Mouse (Mus musculus) heart, embryonic 13.5 days (tissue): ENCODE results near the gene Galnt13. TPM values are rescaled to one million over a fixed set of nuclear protein-coding genes. Genes with fewer than 3 reads are reported as not detected.

Experiments
- ATAC-seq: fragments of 200-750 bp; cut with Nextera tagmentation; 2 replicates; pipeline ENCODE4 v1.8.0; 2017; ENCODE audit warnings: moderate TSS enrichment; ENCODE audit not compliant: insufficient number of reproducible peaks, low FRiP score, low TSS enrichment; ENCODE audit errors: extremely low read depth
- H3K27ac ChIP-seq: fragments of 300-500 bp; sonication (generic); replicated peaks from 2 replicates; pipeline ENCODE4 v1.5.1; 2015; ENCODE audit warnings: moderate library complexity, mild to moderate bottlenecking, inconsistent platforms
- H3K27me3 ChIP-seq: fragments of 300-500 bp; sonication (generic); replicated peaks from 2 replicates; pipeline ENCODE4 v1.6.1; 2015; ENCODE audit warnings: mild to moderate bottlenecking, inconsistent platforms
- H3K36me3 ChIP-seq: fragments of 300-500 bp; sonication (generic); 2 replicates; pipeline ENCODE4 v1.6.1; 2015; ENCODE audit warnings: mild to moderate bottlenecking, inconsistent platforms
- H3K4me1 ChIP-seq: fragments of 300-500 bp; sonication (generic); 2 replicates; pipeline ENCODE4 v1.6.1; 2015; ENCODE audit warnings: inconsistent platforms
- H3K4me2 ChIP-seq: fragments of 300-500 bp; sonication (generic); 2 replicates; pipeline ENCODE4 v1.6.1; 2015; ENCODE audit warnings: inconsistent platforms, mild to moderate bottlenecking, moderate library complexity
- H3K4me3 ChIP-seq: fragments of 300-500 bp; sonication (generic); 2 replicates; pipeline ENCODE4 v1.5.1; 2015; ENCODE audit warnings: moderate library complexity, mild to moderate bottlenecking, inconsistent platforms
- H3K9ac ChIP-seq: fragments of 300-500 bp; sonication (generic); 2 replicates; pipeline ENCODE4 v1.6.1; 2015; ENCODE audit warnings: inconsistent platforms, mild to moderate bottlenecking, moderate library complexity
- H3K9me3 ChIP-seq: fragments of 300-500 bp; sonication (generic); 2 replicates; pipeline ENCODE4 v1.6.1; 2016; ENCODE audit warnings: inconsistent platforms
- WGBS: fragments of 180-500 bp; shearing (Covaris S2); methylation state at CpG from one replicate; pipeline ENCODE4 v1.1.7; 2015; ENCODE audit warnings: mixed read lengths; 5-methylcytosine and 5-hydroxymethylcytosine counted together
- polyA plus RNA-seq: library from polyadenylated mRNA; unstranded; fragments of >200 nt; fragmentation: Nextera tagmentation; extraction: Ambion mirVana; gene quantifications from 2 replicates; pipeline ENCODE4 v1.2.1, GENCODE M21; 2015

Galnt13 gene
- polyA plus RNA-seq, 1 experiment from 2014 or later = not detected

- 74% methylated on average over 1 of the region's 1 CpGs for WGBS
- Histone ChIP-seq H3K27me3 (no peaks in the 10 kb centered on the region), H3K36me3 (no peaks in the 10 kb centered on the region), H3K4me3 (no peak overlapping the region), H3K4me1 (no peaks in the 10 kb centered on the region), H3K4me2 (no peak overlapping the region), H3K9me3 (no peaks in the 10 kb centered on the region), H3K27ac (no peak overlapping the region), H3K9ac (no peak overlapping the region)
- ATAC-seq = no peak
Measured at GRCm38 (mm10) chr2:55099100-55099499, 663.0 kb downstream of the Galnt13 start.

GRCm38 (mm10) chr2:55101279-55101678, 665.2 kb downstream of the Galnt13 start:
- Histone ChIP-seq H3K36me3 (no peaks in the 10 kb centered on the region), H3K27ac (no peak overlapping the region), H3K4me1 (no peaks in the 10 kb centered on the region), H3K9me3 (no peaks in the 10 kb centered on the region), H3K4me2 (no peak overlapping the region), H3K27me3 (no peaks in the 10 kb centered on the region), H3K9ac (no peak overlapping the region), H3K4me3 (no peak overlapping the region)
- WGBS = 59% methylated on average over 5 of the region's 5 CpGs
- no peak for ATAC-seq

- no peaks in the 10 kb centered on the region for H3K27me3 ChIP-seq
- no peaks in the 10 kb centered on the region for H3K9me3 ChIP-seq
- no peak overlapping the region for H3K9ac ChIP-seq
- ATAC-seq = no peak
- no peaks in the 10 kb centered on the region for H3K36me3 ChIP-seq
- H3K27ac ChIP-seq = no peak overlapping the region
- H3K4me3 ChIP-seq = no peak overlapping the region
- H3K4me1 ChIP-seq = no peaks in the 10 kb centered on the region
- H3K4me2 ChIP-seq = no peak overlapping the region
- 89% methylated on average over 5 of the region's 5 CpGs for WGBS
Measured at GRCm38 (mm10) chr2:55103521-55103920, 667.4 kb downstream of the Galnt13 start.

- Histone ChIP-seq H3K27ac (no peak overlapping the region), H3K9ac (no peak overlapping the region), H3K9me3 (no peaks in the 10 kb centered on the region), H3K36me3 (no peaks in the 10 kb centered on the region), H3K4me1 (no peaks in the 10 kb centered on the region), H3K4me2 (no peak overlapping the region), H3K27me3 (no peaks in the 10 kb centered on the region), H3K4me3 (no peak overlapping the region)
- WGBS = 79% methylated on average over 3 of the region's 3 CpGs
- ATAC-seq = no peak
Measured at GRCm38 (mm10) chr2:55107828-55108227, 671.7 kb downstream of the Galnt13 start.

GRCm38 (mm10) chr2:55153089-55153488, 717.0 kb downstream of the Galnt13 start:
- H3K4me1 ChIP-seq = no peaks in the 10 kb centered on the region
- no peak overlapping the region for H3K4me2 ChIP-seq
- no peaks in the 10 kb centered on the region for H3K36me3 ChIP-seq
- H3K27ac ChIP-seq = no peak overlapping the region
- no peaks in the 10 kb centered on the region for H3K9me3 ChIP-seq
- H3K4me3 ChIP-seq = no peak overlapping the region
- no peak for ATAC-seq
- no peak overlapping the region for H3K9ac ChIP-seq
- H3K27me3 ChIP-seq = no peaks in the 10 kb centered on the region

GRCm38 (mm10) chr2:55164781-55165180, 728.7 kb downstream of the Galnt13 start:
- peaks cover 9% of the 10 kb centered on the region; the same call in 1 of the 2 replicates for H3K4me1 ChIP-seq
- no peaks in the 10 kb centered on the region for H3K27me3 ChIP-seq
- H3K27ac ChIP-seq = no peak overlapping the region
- WGBS = 9% methylated on average over 3 of the region's 3 CpGs
- H3K4me3 ChIP-seq = no peak overlapping the region
- H3K9ac ChIP-seq = no peak overlapping the region
- H3K9me3 ChIP-seq = 0 out of 2 replicates have a peak, but pooled peaks cover 2% of the 10 kb centered on the region
- no peak for ATAC-seq
- H3K4me2 ChIP-seq = no peak overlapping the region
- H3K36me3 ChIP-seq = no peaks in the 10 kb centered on the region
